Mouse (Mus musculus) heart, adult 2 months (tissue): ENCODE data around the gene Cacna1a.

Experiments used
- CTCF ChIP-seq: fragments of 200-600 bp; IDR thresholded peaks from 2 replicates; pipeline ENCODE4 v1.8.1; 2022; ENCODE audit warnings: antibody characterized with exemption, mild to moderate bottlenecking, moderate library complexity
- POLR2A ChIP-seq: fragments of 200-500 bp; IDR thresholded peaks from 2 replicates; pipeline ENCODE4 v1.6.1; 2011; ENCODE audit warnings: mild to moderate bottlenecking, low read depth, low read length, control low read depth; ENCODE audit not compliant: insufficient read depth

DNA sequence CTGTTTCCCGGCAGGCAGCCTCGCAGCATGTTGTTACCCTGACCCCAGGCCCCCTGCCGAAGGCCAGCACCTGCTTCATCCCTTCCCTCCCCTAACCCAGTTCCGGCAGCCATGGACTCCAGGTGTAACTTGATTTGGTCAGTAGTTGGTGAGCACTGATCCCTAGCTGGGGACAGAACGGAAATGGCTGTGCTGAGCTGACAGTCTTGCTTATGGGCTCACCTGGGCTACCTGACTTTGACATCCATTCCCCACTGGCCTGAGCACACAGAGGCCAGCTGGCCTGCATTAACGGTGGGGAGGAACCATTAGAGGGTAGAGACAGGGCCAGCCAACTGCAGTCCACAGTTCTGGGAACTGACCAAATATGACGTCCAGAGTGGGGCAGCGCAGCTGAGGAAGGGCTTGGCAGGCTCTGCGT is 58.3 kb downstream of the Cacna1a start:
- TF ChIP-seq CTCF: no peak
- no peak for TF ChIP-seq POLR2A
